Mouse (Mus musculus): Measurements from ENCODE around the gene Prrt3.

The Prrt3 gene

GRCm38 (mm10) chr6:113451839-113452238, 49.9 kb downstream of the Prrt3 start:
- DNase-seq (ENCODE audit: low spot score in 2 of 2): no peak

GRCm38 (mm10) chr6:113447639-113448038, 54.1 kb downstream of the Prrt3 start:
- no peak for DNase-seq (ENCODE audit: low spot score in 2 of 2)

GRCm38 (mm10) chr6:113444207-113444965, 57.3 kb downstream of the Prrt3 start:
- DNase-seq (ENCODE audit: low spot score in 2 of 2): no peak

All from right cerebral cortex, postnatal 10 days (tissue).